Mouse (Mus musculus): ENCODE measurements at regions not wholly inside any gene's neighbourhood (a gene's known extent, or its start where the extent isn't known, plus 50 kb on each side); places are given as distances from the start of the nearest gene placed in this dataset.

GRCm38 (mm10) chr13:57003565-57004132 lies 107.9 kb upstream of the Trpc7 start:
- Histone ChIP-seq H3K4me1 (ENCODE audit: control insufficient read depth, insufficient read depth, low read length) (no peaks in the 10 kb centered on the region), H3K27ac (ENCODE audit: insufficient read depth, low read length) (no peak overlapping the region), H3K4me3 (ENCODE audit: insufficient read depth, low read length) (no peak overlapping the region)
- TF ChIP-seq CTCF (IDR thresholded peaks at IDR 0.05; ENCODE audit: extremely low read depth, insufficient read depth, low read length) = no peak
- no peak for TF ChIP-seq POLR2A (IDR thresholded peaks at IDR 0.05; ENCODE audit: extremely low read depth, insufficient read depth, low read length)

GRCm38 (mm10) chr13:56992022-56992421 lies 96.2 kb upstream of the Trpc7 start:
- H3K27ac ChIP-seq (ENCODE audit: insufficient read depth, low read length) = no peak overlapping the region
- no peak for TF ChIP-seq POLR2A (IDR thresholded peaks at IDR 0.05; ENCODE audit: extremely low read depth, insufficient read depth, low read length)
- 0 out of 2 replicates have a peak, but pooled peaks have one; percentile 2 for TF ChIP-seq CTCF (IDR thresholded peaks at IDR 0.05; ENCODE audit: extremely low read depth, insufficient read depth, low read length)
- no peaks in the 10 kb centered on the region for H3K4me1 ChIP-seq (ENCODE audit: control insufficient read depth, insufficient read depth, low read length)

GRCm38 (mm10) chr13:56974063-56974462 lies 78.3 kb upstream of the Trpc7 start:
- Histone ChIP-seq H3K27ac (ENCODE audit: insufficient read depth, low read length) (no peak overlapping the region), H3K4me3 (ENCODE audit: insufficient read depth, low read length) (no peak overlapping the region), H3K4me1 (ENCODE audit: control insufficient read depth, insufficient read depth, low read length) (no peaks in the 10 kb centered on the region)
- TF ChIP-seq POLR2A (IDR thresholded peaks at IDR 0.05; ENCODE audit: extremely low read depth, insufficient read depth, low read length) (no peak), CTCF (IDR thresholded peaks at IDR 0.05; ENCODE audit: extremely low read depth, insufficient read depth, low read length) (no peak)

More at GRCm38 (mm10) chr13:56992022-56992421, 96.2 kb upstream of the Trpc7 start:
- H3K4me3 ChIP-seq (ENCODE audit: insufficient read depth, low read length) = no peak overlapping the region

DNA sequence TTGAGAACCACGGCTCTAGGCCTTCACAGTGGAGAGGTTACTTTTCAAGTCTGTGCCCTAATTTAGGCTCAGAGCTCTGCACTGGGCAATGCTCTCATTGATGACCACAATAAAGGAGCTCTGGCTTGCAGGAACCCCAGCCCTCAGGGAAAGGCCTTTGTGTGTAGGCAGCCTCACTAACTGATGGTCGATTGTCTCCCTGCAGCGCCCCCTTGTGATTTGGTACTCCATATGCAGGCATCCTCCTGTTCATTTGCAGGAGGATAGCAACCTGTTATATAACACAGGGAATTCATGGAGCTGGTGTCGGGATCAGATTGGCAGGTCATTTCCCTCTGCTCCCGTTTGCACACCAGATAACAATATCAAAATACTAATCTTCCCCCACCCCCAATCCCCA lies 59.6 kb upstream of the Trpc7 start:
- Histone ChIP-seq H3K4me1 (ENCODE audit: control insufficient read depth, insufficient read depth, low read length) (no peaks in the 10 kb centered on the region), H3K4me3 (ENCODE audit: insufficient read depth, low read length) (no peak overlapping the region), H3K27ac (ENCODE audit: insufficient read depth, low read length) (no peak overlapping the region)
- TF ChIP-seq CTCF (IDR thresholded peaks at IDR 0.05; ENCODE audit: extremely low read depth, insufficient read depth, low read length) = no peak
- TF ChIP-seq POLR2A (IDR thresholded peaks at IDR 0.05; ENCODE audit: extremely low read depth, insufficient read depth, low read length) = no peak

- TF ChIP-seq CTCF (IDR thresholded peaks at IDR 0.05; ENCODE audit: extremely low read depth, insufficient read depth, low read length) (no peak), POLR2A (IDR thresholded peaks at IDR 0.05; ENCODE audit: extremely low read depth, insufficient read depth, low read length) (no peak)
- H3K4me3 ChIP-seq (ENCODE audit: insufficient read depth, low read length) = no peak overlapping the region
- H3K4me1 ChIP-seq (ENCODE audit: control insufficient read depth, insufficient read depth, low read length) = no peaks in the 10 kb centered on the region
- no peak overlapping the region for H3K27ac ChIP-seq (ENCODE audit: insufficient read depth, low read length)
Observed at GRCm38 (mm10) chr13:56948086-56948485, 52.3 kb upstream of the Trpc7 start.

DNA sequence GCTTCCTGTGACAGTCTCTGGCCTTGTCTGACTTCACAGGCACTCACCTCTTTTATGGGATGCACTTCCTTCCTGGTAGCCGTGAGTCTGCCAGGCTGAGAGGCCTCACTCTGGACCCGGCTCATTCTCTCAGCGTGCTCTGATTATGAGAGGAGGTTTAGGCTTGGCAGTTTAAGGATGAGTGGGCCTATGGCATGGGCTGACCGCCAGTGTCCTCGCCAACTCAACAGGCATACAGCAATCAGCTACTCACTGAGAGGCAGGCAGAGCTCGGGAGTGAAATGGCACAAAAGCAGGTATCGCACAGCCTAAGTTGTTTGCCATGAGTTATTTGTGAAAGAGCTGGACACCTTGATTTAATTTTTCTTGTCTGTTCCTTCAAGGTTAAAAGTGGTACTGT lies 51.5 kb upstream of the Trpc7 start:
- TF ChIP-seq CTCF (IDR thresholded peaks at IDR 0.05; ENCODE audit: extremely low read depth, insufficient read depth, low read length) = no peak
- Histone ChIP-seq H3K4me3 (ENCODE audit: insufficient read depth, low read length) (no peak overlapping the region), H3K4me1 (ENCODE audit: control insufficient read depth, insufficient read depth, low read length) (no peaks in the 10 kb centered on the region), H3K27ac (ENCODE audit: insufficient read depth, low read length) (no peak overlapping the region)

Data from cortical plate, adult 2 months (tissue).